Mouse (Mus musculus): ENCODE data around the gene Erfe. TPM values are rescaled to one million over a fixed set of nuclear protein-coding genes. Genes with fewer than 3 reads are reported as not detected.
A peak's percentile ranks its signal among the peaks of the same experiment; 100 is the strongest.

Gene Erfe
- polyA plus RNA-seq, 1 experiment: 2.2 TPM

DNA sequence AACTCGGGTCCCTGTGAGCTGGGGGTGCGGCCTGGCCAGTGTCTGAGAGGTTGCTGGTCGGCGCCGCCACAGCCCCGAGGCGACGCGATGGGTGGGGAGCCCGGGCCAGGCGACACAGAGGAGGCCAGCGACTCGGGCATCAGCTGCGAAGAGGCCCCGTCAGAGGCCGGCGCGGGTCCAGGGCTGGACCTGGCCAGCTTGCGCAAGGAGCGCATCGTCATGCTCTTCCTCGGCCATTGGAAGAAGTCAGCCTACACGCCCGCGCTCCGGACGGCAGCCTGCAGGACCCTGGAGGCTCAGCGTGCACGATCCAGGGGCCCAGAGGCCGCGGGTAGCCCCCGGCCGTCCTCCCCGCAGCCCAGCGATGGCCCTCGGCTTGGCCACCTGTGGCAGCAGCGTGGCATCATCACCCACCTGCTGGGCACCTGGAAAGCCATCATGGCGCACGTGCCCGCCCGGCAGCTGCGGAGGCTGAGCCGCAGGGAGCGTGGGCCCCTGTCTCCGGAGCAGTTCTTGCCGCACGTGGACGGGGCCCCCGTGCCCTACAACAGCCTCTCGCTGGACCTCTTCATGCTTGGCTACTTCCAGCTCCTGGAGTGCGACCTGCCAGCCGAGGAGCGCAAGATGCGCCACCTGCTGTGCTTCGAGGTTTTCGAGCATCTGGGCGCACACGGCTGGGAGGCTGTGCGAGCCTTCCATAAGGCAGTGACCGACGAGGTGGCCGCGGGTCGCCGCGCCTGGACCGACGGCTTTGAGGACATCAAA lies 21.1 kb upstream of the Erfe start:
- Histone ChIP-seq H3K9me3 (ENCODE audit: control insufficient read depth, low read length) (no peaks in the 10 kb centered on the region; the same call in 1 of the 2 replicates), H3K4me1 (ENCODE audit: control insufficient read depth) (no peaks in the 10 kb centered on the region), H3K27me3 (ENCODE audit: control insufficient read depth) (peaks cover 51% of the 10 kb centered on the region), H3K36me3 (ENCODE audit: control insufficient read depth) (no peaks in the 10 kb centered on the region), H3K4me3 (replicated peaks) (no peak overlapping the region)
- no peak for TF ChIP-seq GATA1 (IDR thresholded peaks at IDR 0.05; ENCODE audit: low read length)
- no peak for TF ChIP-seq TAL1 (IDR thresholded peaks at IDR 0.05; ENCODE audit: low read length)

DNA sequence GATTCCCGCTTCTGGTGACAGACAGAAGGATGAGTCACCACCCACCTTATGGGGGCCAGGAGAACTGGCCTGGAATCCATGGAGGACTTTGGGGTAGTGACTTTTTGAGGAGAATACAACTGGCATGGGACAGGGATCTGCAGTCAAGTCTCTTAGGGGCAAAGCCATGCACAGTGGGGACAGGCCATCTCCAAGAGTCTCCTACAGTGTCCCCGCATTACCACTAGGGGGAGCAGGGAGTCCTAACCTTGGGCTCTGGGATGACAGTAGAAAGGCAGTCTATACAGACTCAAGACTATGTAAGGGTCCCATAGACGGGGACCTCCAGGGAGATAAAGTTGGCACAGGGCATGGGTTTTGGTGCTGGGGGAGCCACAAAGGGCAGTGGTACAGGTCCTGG lies 19.3 kb upstream of the Erfe start:
- no peak overlapping the region for H3K4me3 ChIP-seq (replicated peaks)
- no peaks in the 10 kb centered on the region; the same call in 1 of the 2 replicates for H3K9me3 ChIP-seq (ENCODE audit: control insufficient read depth, low read length)
- peaks cover 47% of the 10 kb centered on the region for H3K27me3 ChIP-seq (ENCODE audit: control insufficient read depth)
- no peaks in the 10 kb centered on the region for H3K36me3 ChIP-seq (ENCODE audit: control insufficient read depth)
- no peak for TF ChIP-seq GATA1 (IDR thresholded peaks at IDR 0.05; ENCODE audit: low read length)
- TF ChIP-seq TAL1 (IDR thresholded peaks at IDR 0.05; ENCODE audit: low read length): no peak
- H3K4me1 ChIP-seq (ENCODE audit: control insufficient read depth): no peaks in the 10 kb centered on the region

DNA sequence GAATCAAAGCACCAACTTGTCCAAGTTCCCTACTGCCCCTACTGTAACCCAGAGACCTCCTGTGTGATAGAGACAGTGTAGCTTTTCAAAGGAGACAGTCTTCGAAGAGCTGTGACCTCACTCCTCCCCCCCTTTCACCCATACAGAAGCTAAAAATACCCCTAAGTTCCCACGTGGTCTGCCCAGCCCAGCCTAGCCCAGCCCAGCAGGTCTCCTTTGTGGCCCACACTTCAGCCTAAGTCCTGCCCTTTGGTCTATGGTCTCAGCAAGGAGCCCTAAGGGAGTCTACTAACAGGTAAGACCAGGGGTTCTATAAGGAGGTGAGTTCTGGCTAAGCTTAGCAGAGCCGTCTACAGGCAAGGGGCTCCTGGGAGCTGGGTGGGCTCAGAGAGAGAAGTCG lies 15.4 kb upstream of the Erfe start, which contains the start of gene Klhl30:
Klhl30 (plus strand) TSS at position 176 of the 400 bp plus-strand sequence.
- Histone ChIP-seq H3K4me3 (replicated peaks) (no peak within 1 kb of the TSS), H3K4me1 (ENCODE audit: control insufficient read depth) (no peaks in the 10 kb centered on the region), H3K36me3 (ENCODE audit: control insufficient read depth) (no peaks in the 10 kb centered on the region), H3K9me3 (ENCODE audit: control insufficient read depth, low read length) (no peaks in the 10 kb centered on the region), H3K27me3 (ENCODE audit: control insufficient read depth) (peaks cover 10% of the 10 kb centered on the region)
- no peak for TF ChIP-seq GATA1 (IDR thresholded peaks at IDR 0.05; ENCODE audit: low read length)

- H3K9me3 ChIP-seq (ENCODE audit: control insufficient read depth, low read length): no peaks in the 10 kb centered on the region
- H3K36me3 ChIP-seq (ENCODE audit: control insufficient read depth): no peaks in the 10 kb centered on the region
- TF ChIP-seq TAL1 (IDR thresholded peaks at IDR 0.05; ENCODE audit: low read length) (no peak), GATA1 (IDR thresholded peaks at IDR 0.05; ENCODE audit: low read length) (no peak)
- peaks cover 6% of the 10 kb centered on the region for H3K27me3 ChIP-seq (ENCODE audit: control insufficient read depth)
- no peak overlapping the region for H3K4me3 ChIP-seq (replicated peaks)
- no peaks in the 10 kb centered on the region for H3K4me1 ChIP-seq (ENCODE audit: control insufficient read depth)
Observed at GRCm38 (mm10) chr1:91351249-91351648, 15.0 kb upstream of the Erfe start.

- Histone ChIP-seq H3K4me3 (replicated peaks) (no peak overlapping the region), H3K9me3 (ENCODE audit: control insufficient read depth, low read length) (no peaks in the 10 kb centered on the region), H3K36me3 (ENCODE audit: control insufficient read depth) (no peaks in the 10 kb centered on the region), H3K4me1 (ENCODE audit: control insufficient read depth) (no peaks in the 10 kb centered on the region), H3K27me3 (ENCODE audit: control insufficient read depth) (no peaks in the 10 kb centered on the region)
- no peak for TF ChIP-seq GATA1 (IDR thresholded peaks at IDR 0.05; ENCODE audit: low read length)
- TF ChIP-seq TAL1 (IDR thresholded peaks at IDR 0.05; ENCODE audit: low read length): no peak
Observed at GRCm38 (mm10) chr1:91352277-91352676, 14.0 kb upstream of the Erfe start.

- Histone ChIP-seq H3K36me3 (ENCODE audit: control insufficient read depth) (no peaks in the 10 kb centered on the region), H3K9me3 (ENCODE audit: control insufficient read depth, low read length) (no peaks in the 10 kb centered on the region), H3K27me3 (ENCODE audit: control insufficient read depth) (no peaks in the 10 kb centered on the region; the same call in 1 of the 2 replicates), H3K4me1 (ENCODE audit: control insufficient read depth) (no peaks in the 10 kb centered on the region), H3K4me3 (replicated peaks) (no peak overlapping the region)
- TF ChIP-seq GATA1 (IDR thresholded peaks at IDR 0.05; ENCODE audit: low read length) (no peak), TAL1 (IDR thresholded peaks at IDR 0.05; ENCODE audit: low read length) (no peak)
Observed at GRCm38 (mm10) chr1:91356105-91356504, 10.1 kb upstream of the Erfe start.

- TF ChIP-seq GATA1 (IDR thresholded peaks at IDR 0.05; ENCODE audit: low read length) (no peak), TAL1 (IDR thresholded peaks at IDR 0.05; ENCODE audit: low read length) (no peak)
- Histone ChIP-seq H3K36me3 (ENCODE audit: control insufficient read depth) (peaks cover 1% of the 10 kb centered on the region), H3K4me3 (replicated peaks) (no peak overlapping the region), H3K9me3 (ENCODE audit: control insufficient read depth, low read length) (peaks cover 8% of the 10 kb centered on the region), H3K4me1 (ENCODE audit: control insufficient read depth) (peaks cover 19% of the 10 kb centered on the region), H3K27me3 (ENCODE audit: control insufficient read depth) (no peaks in the 10 kb centered on the region; the same call in none of the 2 replicates)
Observed at GRCm38 (mm10) chr1:91362113-91362512, 4.1 kb upstream of the Erfe start.

GRCm38 (mm10) chr1:91364822-91365644 lies 1.2 kb upstream of the Erfe start:
- TF ChIP-seq TAL1 (IDR thresholded peaks at IDR 0.05; ENCODE audit: low read length) (no peak), GATA1 (IDR thresholded peaks at IDR 0.05; ENCODE audit: low read length) (no peak)
- H3K4me3 ChIP-seq (replicated peaks): no peak overlapping the region
- H3K27me3 ChIP-seq (ENCODE audit: control insufficient read depth): no peaks in the 10 kb centered on the region; the same call in none of the 2 replicates

GRCm38 (mm10) chr1:91365816-91366214 lies 415 bp upstream of the Erfe start:
- TF ChIP-seq GATA1 (IDR thresholded peaks at IDR 0.05; ENCODE audit: low read length) (no peak), TAL1 (IDR thresholded peaks at IDR 0.05; ENCODE audit: low read length) (no peak)
- no peaks in the 10 kb centered on the region; the same call in none of the 2 replicates for H3K27me3 ChIP-seq (ENCODE audit: control insufficient read depth)
- H3K9me3 ChIP-seq (ENCODE audit: control insufficient read depth, low read length): peaks cover 8% of the 10 kb centered on the region
- peaks cover 38% of the 10 kb centered on the region for H3K36me3 ChIP-seq (ENCODE audit: control insufficient read depth)
- peaks cover 55% of the 10 kb centered on the region for H3K4me1 ChIP-seq (ENCODE audit: control insufficient read depth)
- H3K4me3 ChIP-seq (replicated peaks): peak overlapping the region; percentile 84

More at GRCm38 (mm10) chr1:91364822-91365644, 1.2 kb upstream of the Erfe start:
- peaks cover 48% of the 10 kb centered on the region for H3K4me1 ChIP-seq (ENCODE audit: control insufficient read depth)
- H3K36me3 ChIP-seq (ENCODE audit: control insufficient read depth): peaks cover 31% of the 10 kb centered on the region
- peaks cover 8% of the 10 kb centered on the region for H3K9me3 ChIP-seq (ENCODE audit: control insufficient read depth, low read length)

Measured in erythroblast, embryonic 14.5 days (primary cell).